Mouse (Mus musculus) heart, embryonic 13.5 days (tissue): Measurements from ENCODE around the gene Serpina3i. TPM values are rescaled to one million over a fixed set of nuclear protein-coding genes. Genes with fewer than 3 reads are reported as not detected.
"Not testable (repeated sequence)": the region's sequence is repeated elsewhere in the genome, so short reads cannot be mapped to it uniquely, and the experiment has no call there.

ENCODE experiments used
- ATAC-seq: fragments of 200-750 bp; cut with Nextera tagmentation; 2 replicates; pipeline ENCODE4 v1.8.0; 2017; ENCODE audit warnings: moderate TSS enrichment; ENCODE audit not compliant: insufficient number of reproducible peaks, low FRiP score, low TSS enrichment; ENCODE audit errors: extremely low read depth
- H3K27ac ChIP-seq: fragments of 300-500 bp; sonication (generic); replicated peaks from 2 replicates; pipeline ENCODE4 v1.5.1; 2015; ENCODE audit warnings: moderate library complexity, mild to moderate bottlenecking, inconsistent platforms
- H3K27me3 ChIP-seq: fragments of 300-500 bp; sonication (generic); replicated peaks from 2 replicates; pipeline ENCODE4 v1.6.1; 2015; ENCODE audit warnings: mild to moderate bottlenecking, inconsistent platforms
- H3K36me3 ChIP-seq: fragments of 300-500 bp; sonication (generic); 2 replicates; pipeline ENCODE4 v1.6.1; 2015; ENCODE audit warnings: mild to moderate bottlenecking, inconsistent platforms
- H3K4me1 ChIP-seq: fragments of 300-500 bp; sonication (generic); 2 replicates; pipeline ENCODE4 v1.6.1; 2015; ENCODE audit warnings: inconsistent platforms
- H3K4me2 ChIP-seq: fragments of 300-500 bp; sonication (generic); 2 replicates; pipeline ENCODE4 v1.6.1; 2015; ENCODE audit warnings: inconsistent platforms, mild to moderate bottlenecking, moderate library complexity
- H3K4me3 ChIP-seq: fragments of 300-500 bp; sonication (generic); 2 replicates; pipeline ENCODE4 v1.5.1; 2015; ENCODE audit warnings: moderate library complexity, mild to moderate bottlenecking, inconsistent platforms
- H3K9ac ChIP-seq: fragments of 300-500 bp; sonication (generic); 2 replicates; pipeline ENCODE4 v1.6.1; 2015; ENCODE audit warnings: inconsistent platforms, mild to moderate bottlenecking, moderate library complexity
- H3K9me3 ChIP-seq: fragments of 300-500 bp; sonication (generic); 2 replicates; pipeline ENCODE4 v1.6.1; 2016; ENCODE audit warnings: inconsistent platforms
- WGBS: fragments of 180-500 bp; shearing (Covaris S2); methylation state at CpG from one replicate; pipeline ENCODE4 v1.1.7; 2015; ENCODE audit warnings: mixed read lengths; 5-methylcytosine and 5-hydroxymethylcytosine counted together
- polyA plus RNA-seq: library from polyadenylated mRNA; unstranded; fragments of >200 nt; fragmentation: Nextera tagmentation; extraction: Ambion mirVana; gene quantifications from 2 replicates; pipeline ENCODE4 v1.2.1, GENCODE M21; 2015

The Serpina3i gene
- 0.12 and 0.22 TPM in 2 replicates for polyA plus RNA-seq

- no peak for ATAC-seq
Measured at GRCm38 (mm10) chr12:104262863-104263262, at the start of gene Serpina3i. Gene Serpina3i (plus strand): TSS chr12:104263122.

GRCm38 (mm10) chr12:104213689-104214444, 49.1 kb upstream of the Serpina3i start:
- no peak overlapping the region for H3K9ac ChIP-seq
- H3K27ac ChIP-seq: no peak overlapping the region
- 59% methylated on average over 2 of the region's 2 CpGs for WGBS
- H3K4me2 ChIP-seq: no peak overlapping the region
- no peaks in the 10 kb centered on the region for H3K9me3 ChIP-seq
- H3K27me3 ChIP-seq: 0 out of 2 replicates have a peak, but pooled peaks cover 3% of the 10 kb centered on the region
- no peak overlapping the region for H3K4me3 ChIP-seq
- ATAC-seq: no peak
- no peaks in the 10 kb centered on the region for H3K4me1 ChIP-seq
- H3K36me3 ChIP-seq: no peaks in the 10 kb centered on the region

More at GRCm38 (mm10) chr12:104262863-104263262, at the start of gene Serpina3i:
- H3K9me3 ChIP-seq: no peaks in the 10 kb centered on the region
- H3K36me3 ChIP-seq: no peaks in the 10 kb centered on the region
- no peak within 1 kb of the TSS for H3K27ac ChIP-seq
- H3K27me3 ChIP-seq: no peaks in the 10 kb centered on the region
- H3K9ac ChIP-seq: no peak within 1 kb of the TSS
- peaks cover 7% of the 10 kb centered on the region for H3K4me1 ChIP-seq
- no peak within 1 kb of the TSS for H3K4me2 ChIP-seq
- H3K4me3 ChIP-seq: no peak within 1 kb of the TSS

GRCm38 (mm10) chr12:104214445-104214753, 48.5 kb upstream of the Serpina3i start, which contains the start of gene Serpina3f:
Gene Serpina3f (plus strand): TSS chr12:104214544.
- Histone ChIP-seq H3K4me2 (no peak within 1 kb of the TSS), H3K4me1 (no peaks in the 10 kb centered on the region), H3K9ac (no peak within 1 kb of the TSS), H3K36me3 (no peaks in the 10 kb centered on the region), H3K4me3 (no peak within 1 kb of the TSS), H3K27me3 (0 out of 2 replicates have a peak, but pooled peaks cover 3% of the 10 kb centered on the region), H3K9me3 (no peaks in the 10 kb centered on the region), H3K27ac (no peak within 1 kb of the TSS)
- WGBS: 74% methylated on average over 1 of the region's 1 CpGs
- ATAC-seq: no peak

GRCm38 (mm10) chr12:104215249-104215648, 47.7 kb upstream of the Serpina3i start:
- no peaks in the 10 kb centered on the region for H3K4me1 ChIP-seq
- H3K27ac ChIP-seq: no peak overlapping the region
- no peak for ATAC-seq
- H3K27me3 ChIP-seq: 0 out of 2 replicates have a peak, but pooled peaks cover 3% of the 10 kb centered on the region
- H3K4me2 ChIP-seq: no peak overlapping the region
- H3K9ac ChIP-seq: no peak overlapping the region
- H3K9me3 ChIP-seq: no peaks in the 10 kb centered on the region
- H3K4me3 ChIP-seq: no peak overlapping the region
- H3K36me3 ChIP-seq: no peaks in the 10 kb centered on the region
- 75% methylated on average over 1 of the region's 1 CpGs for WGBS

- Histone ChIP-seq H3K9ac (no peak overlapping the region), H3K36me3 (no peaks in the 10 kb centered on the region), H3K27me3 (0 out of 2 replicates have a peak, but pooled peaks cover under 1% of the 10 kb centered on the region), H3K9me3 (no peaks in the 10 kb centered on the region), H3K4me1 (no peaks in the 10 kb centered on the region), H3K4me3 (no peak overlapping the region), H3K4me2 (no peak overlapping the region), H3K27ac (no peak overlapping the region)
- 50% methylated on average over 1 of the region's 1 CpGs for WGBS
- no peak for ATAC-seq
Measured at GRCm38 (mm10) chr12:104221616-104222015, 41.3 kb upstream of the Serpina3i start.

- no peak overlapping the region for H3K27ac ChIP-seq
- no peak overlapping the region for H3K9ac ChIP-seq
- no peaks in the 10 kb centered on the region for H3K27me3 ChIP-seq
- no peak for ATAC-seq
- no peak overlapping the region for H3K4me3 ChIP-seq
- WGBS: 43% methylated on average over 1 of the region's 1 CpGs
- no peaks in the 10 kb centered on the region for H3K4me1 ChIP-seq
- H3K9me3 ChIP-seq: no peaks in the 10 kb centered on the region
- H3K36me3 ChIP-seq: no peaks in the 10 kb centered on the region
- no peak overlapping the region for H3K4me2 ChIP-seq
Measured at GRCm38 (mm10) chr12:104223690-104224089, 39.2 kb upstream of the Serpina3i start.

- ATAC-seq: no peak
- Histone ChIP-seq H3K27ac (no peak overlapping the region), H3K4me3 (no peak overlapping the region), H3K4me1 (no peaks in the 10 kb centered on the region), H3K9ac (no peak overlapping the region), H3K27me3 (no peaks in the 10 kb centered on the region), H3K4me2 (no peak overlapping the region), H3K36me3 (no peaks in the 10 kb centered on the region), H3K9me3 (no peaks in the 10 kb centered on the region)
- WGBS: 55% methylated on average over 7 of the region's 7 CpGs
Measured at GRCm38 (mm10) chr12:104224598-104225300, 38.2 kb upstream of the Serpina3i start.

GRCm38 (mm10) chr12:104230762-104231161, 32.2 kb upstream of the Serpina3i start:
- H3K9ac ChIP-seq: no peak overlapping the region
- 49% methylated on average over 2 of the region's 2 CpGs for WGBS
- no peaks in the 10 kb centered on the region for H3K36me3 ChIP-seq
- H3K27ac ChIP-seq: no peak overlapping the region
- H3K4me3 ChIP-seq: no peak overlapping the region
- no peaks in the 10 kb centered on the region for H3K4me1 ChIP-seq
- no peak overlapping the region for H3K4me2 ChIP-seq
- no peaks in the 10 kb centered on the region for H3K9me3 ChIP-seq
- ATAC-seq: no peak
- no peaks in the 10 kb centered on the region for H3K27me3 ChIP-seq

GRCm38 (mm10) chr12:104235915-104236314, 27.0 kb upstream of the Serpina3i start, which contains the start of gene Serpina3g:
Gene Serpina3g (plus strand): TSS chr12:104236245.
- no peak within 1 kb of the TSS for H3K9ac ChIP-seq
- WGBS: 49% methylated on average over 5 of the region's 5 CpGs
- no peaks in the 10 kb centered on the region for H3K9me3 ChIP-seq
- H3K27me3 ChIP-seq: no peaks in the 10 kb centered on the region
- no peak within 1 kb of the TSS for H3K4me2 ChIP-seq
- no peaks in the 10 kb centered on the region for H3K4me1 ChIP-seq
- H3K27ac ChIP-seq: no peak within 1 kb of the TSS
- no peak within 1 kb of the TSS for H3K4me3 ChIP-seq
- H3K36me3 ChIP-seq: no peaks in the 10 kb centered on the region
- no peak for ATAC-seq

- H3K27ac ChIP-seq, H3K9ac ChIP-seq, H3K4me3 ChIP-seq, H3K27me3 ChIP-seq, H3K36me3 ChIP-seq, ATAC-seq, H3K4me2 ChIP-seq, H3K4me1 ChIP-seq, H3K9me3 ChIP-seq: not testable (repeated sequence)
- WGBS: 81% methylated on average over 1 of the region's 1 CpGs
Measured at GRCm38 (mm10) chr12:104238048-104238447, 24.9 kb upstream of the Serpina3i start.

GRCm38 (mm10) chr12:104243307-104243706, 19.6 kb upstream of the Serpina3i start:
- H3K36me3 ChIP-seq: no peaks in the 10 kb centered on the region
- no peak overlapping the region for H3K9ac ChIP-seq
- ATAC-seq: no peak
- no peaks in the 10 kb centered on the region for H3K4me1 ChIP-seq
- no peak overlapping the region for H3K27ac ChIP-seq
- no peaks in the 10 kb centered on the region for H3K9me3 ChIP-seq
- H3K4me3 ChIP-seq: no peak overlapping the region
- no peak overlapping the region for H3K4me2 ChIP-seq
- H3K27me3 ChIP-seq: no peaks in the 10 kb centered on the region
